Mouse (Mus musculus) bone marrow macrophage, adult 2 months (primary cell): ENCODE measurements around the gene Krt34. TPM values are rescaled to one million over a fixed set of nuclear protein-coding genes. Genes with fewer than 3 reads are reported as not detected.

Experiments
- H3K27ac ChIP-seq: 2 replicates; pipeline ENCODE4 v1.5.1; 2012; ENCODE audit warnings: low read depth, low read length; ENCODE audit not compliant: insufficient read depth
- H3K4me1 ChIP-seq: 2 replicates; pipeline ENCODE4 v1.6.1; 2012; ENCODE audit warnings: low read length; ENCODE audit not compliant: control insufficient read depth, insufficient read depth
- H3K4me3 ChIP-seq: 2 replicates; pipeline ENCODE4 v1.5.1; 2012; ENCODE audit warnings: mild to moderate bottlenecking, low read length, moderate library complexity; ENCODE audit not compliant: insufficient read depth
- CTCF ChIP-seq: IDR thresholded peaks from 2 replicates; pipeline ENCODE4 v1.5.1; 2012; ENCODE audit warnings: low read depth, mild to moderate bottlenecking, low read length, moderate library complexity
- POLR2A ChIP-seq: IDR thresholded peaks from 2 replicates; pipeline ENCODE4 v1.6.1; 2012; ENCODE audit warnings: mild to moderate bottlenecking, low read depth, low read length, borderline replicate concordance
- polyA plus RNA-seq: library from polyadenylated mRNA; stranded (reverse); fragments of >200 nt; gene quantifications from 2 replicates; pipeline ENCODE4 v1.2.4, GENCODE M21; 2012; ENCODE audit not compliant: missing spikeins, insufficient read depth, insufficient read length

Krt34 gene
- not detected in 2 replicates for polyA plus RNA-seq

DNA sequence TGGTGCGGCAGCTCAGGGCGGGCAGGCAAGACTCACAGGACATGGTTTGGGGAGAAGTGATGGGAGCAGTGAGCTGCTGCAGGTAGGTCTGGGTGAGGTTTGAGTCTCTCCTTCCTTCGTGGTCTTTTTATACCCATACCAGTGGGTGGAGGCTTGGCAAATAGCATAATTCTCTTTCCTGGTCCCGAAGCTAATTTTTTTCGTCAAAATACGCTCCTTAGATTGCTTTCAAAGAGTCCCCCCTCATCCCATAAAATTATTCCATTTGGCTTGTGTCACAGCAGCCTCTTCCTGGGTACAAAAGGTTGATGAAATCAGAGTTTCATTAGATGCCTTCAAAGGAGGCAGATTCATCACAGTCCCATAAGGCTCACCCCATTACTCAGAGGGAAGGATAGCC is at the start of gene Krt34:
Gene Krt34 (minus strand): TSS at position 101 of the 400 bp plus-strand sequence.
- H3K27ac ChIP-seq = no peak within 1 kb of the TSS
- no peak for TF ChIP-seq POLR2A
- no peak for TF ChIP-seq CTCF
- H3K4me1 ChIP-seq = no peaks in the 10 kb centered on the region
- H3K4me3 ChIP-seq = no peak within 1 kb of the TSS

DNA sequence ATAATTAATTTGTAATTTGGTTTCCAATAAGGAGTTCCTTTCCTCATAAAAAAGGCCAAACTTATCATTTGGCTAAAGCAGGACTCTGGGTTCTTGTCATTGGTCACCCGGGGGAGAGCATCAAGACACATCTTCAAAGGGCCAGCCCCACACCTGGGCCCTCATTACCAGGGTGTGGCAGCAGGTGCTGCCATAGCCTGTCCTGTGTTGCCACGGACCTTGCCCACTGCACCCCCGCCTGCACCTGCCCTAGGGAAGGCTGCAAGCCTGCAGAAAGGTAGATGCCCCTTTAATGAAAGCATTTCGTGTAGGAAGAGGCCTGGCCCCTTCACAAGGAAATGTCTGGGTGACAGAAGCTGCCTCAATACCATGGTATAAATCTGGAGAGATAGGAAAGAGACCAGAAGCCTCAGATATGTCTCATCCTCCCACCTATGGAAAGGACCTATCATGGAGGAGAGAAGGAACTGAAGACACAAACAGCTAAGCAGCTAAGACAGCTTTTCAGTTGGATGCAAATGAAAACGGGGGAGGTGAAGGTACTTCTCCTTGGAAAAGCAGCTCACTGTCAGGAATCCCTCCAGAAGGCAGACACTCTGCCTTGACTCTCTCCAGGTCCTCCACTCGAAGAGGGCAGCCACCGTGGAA is 47.1 kb upstream of the Krt34 start:
- TF ChIP-seq POLR2A (no peak), CTCF (no peak)
- Histone ChIP-seq H3K4me3 (no peak overlapping the region), H3K27ac (no peak overlapping the region)

GRCm38 (mm10) chr11:100087861-100088260 is 46.5 kb upstream of the Krt34 start, which contains the start of gene Krt32:
Krt32 (minus strand) TSS chr11:100088226.
- TF ChIP-seq POLR2A (no peak), CTCF (no peak)
- Histone ChIP-seq H3K4me3 (no peak within 1 kb of the TSS), H3K27ac (no peak within 1 kb of the TSS), H3K4me1 (no peaks in the 10 kb centered on the region)

More for the DNA sequence above, 47.1 kb upstream of the Krt34 start:
- no peaks in the 10 kb centered on the region for H3K4me1 ChIP-seq

DNA sequence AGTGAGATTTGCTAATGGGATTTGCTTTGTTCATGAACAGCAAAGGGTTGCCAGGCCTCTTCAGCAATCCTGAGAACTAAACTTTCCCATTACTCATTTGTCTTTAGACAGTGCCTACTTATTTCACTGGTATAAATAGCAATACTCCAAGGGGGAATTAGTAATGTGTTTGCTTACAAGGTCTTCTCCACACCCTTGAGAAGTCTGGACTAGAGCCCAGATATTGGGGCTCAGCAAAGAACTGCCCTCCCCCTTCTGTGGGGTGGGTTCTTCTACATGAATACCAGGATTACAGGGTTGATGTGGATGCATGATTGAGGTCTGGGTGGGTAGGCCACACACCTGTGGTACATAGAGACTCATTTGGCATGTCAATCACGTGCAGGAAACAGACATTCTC is 32.5 kb upstream of the Krt34 start:
- no peaks in the 10 kb centered on the region for H3K4me1 ChIP-seq
- no peak overlapping the region for H3K27ac ChIP-seq
- H3K4me3 ChIP-seq = no peak overlapping the region
- TF ChIP-seq CTCF (no peak), POLR2A (no peak)

- TF ChIP-seq POLR2A = no peak
- TF ChIP-seq CTCF = no peak
- no peaks in the 10 kb centered on the region for H3K4me1 ChIP-seq
- no peak overlapping the region for H3K27ac ChIP-seq
- H3K4me3 ChIP-seq = no peak overlapping the region
Measured at GRCm38 (mm10) chr11:100067293-100068036, 26.1 kb upstream of the Krt34 start.

- no peak for TF ChIP-seq CTCF
- no peak for TF ChIP-seq POLR2A
- Histone ChIP-seq H3K27ac (no peak overlapping the region), H3K4me1 (no peaks in the 10 kb centered on the region), H3K4me3 (no peak overlapping the region)
Measured at GRCm38 (mm10) chr11:100066236-100067010, 25.1 kb upstream of the Krt34 start.

DNA sequence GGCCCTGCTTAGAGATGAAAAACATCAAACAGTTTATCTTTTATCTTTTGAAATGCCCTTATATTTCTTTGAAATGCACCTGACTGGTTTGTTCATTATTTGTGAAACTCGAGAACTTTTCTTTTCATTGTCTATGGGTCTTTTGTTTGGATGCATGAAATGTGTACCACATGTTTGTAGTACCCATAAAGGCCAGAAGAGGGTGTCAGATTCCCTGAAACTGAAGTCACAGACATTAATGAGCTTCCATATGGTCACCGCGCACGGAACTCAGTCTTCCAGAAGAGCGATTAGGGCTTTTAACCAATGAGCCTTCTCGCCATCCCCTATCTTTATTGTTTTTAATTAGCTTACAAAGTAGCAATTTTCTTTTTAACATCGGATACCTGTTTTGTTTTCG is 17.5 kb upstream of the Krt34 start:
- H3K4me1 ChIP-seq = no peaks in the 10 kb centered on the region
- H3K4me3 ChIP-seq = no peak overlapping the region

GRCm38 (mm10) chr11:100055686-100056655 is 14.6 kb upstream of the Krt34 start:
- H3K4me1 ChIP-seq = no peaks in the 10 kb centered on the region
- TF ChIP-seq POLR2A (no peak), CTCF (no peak)
- no peak overlapping the region for H3K27ac ChIP-seq
- no peak overlapping the region for H3K4me3 ChIP-seq

More for the DNA sequence above, 17.5 kb upstream of the Krt34 start:
- H3K27ac ChIP-seq = no peak overlapping the region
- TF ChIP-seq CTCF (no peak), POLR2A (no peak)

- Histone ChIP-seq H3K27ac (no peak within 1 kb of the TSS), H3K4me3 (no peak within 1 kb of the TSS), H3K4me1 (no peaks in the 10 kb centered on the region)
- TF ChIP-seq CTCF = no peak
- TF ChIP-seq POLR2A = no peak
Measured at GRCm38 (mm10) chr11:100050451-100050850, 9.1 kb upstream of the Krt34 start, which contains the start of gene Krt31. Krt31 (minus strand) TSS chr11:100050551.
